Mouse (Mus musculus) MEL (cell line): Measurements from ENCODE around the gene Rtn1. TPM values are rescaled to one million over a fixed set of nuclear protein-coding genes. Genes with fewer than 3 reads are reported as not detected.

Source experiments
- DNase-seq: peaks from one replicate; pipeline ENCODE4 v3.0.0; 2011; ENCODE audit warnings: low read depth, low spot score
- H3K27ac ChIP-seq: 2 replicates; pipeline ENCODE4 v1.5.1; 2012; ENCODE audit warnings: low read depth, mild to moderate bottlenecking, control low read depth, low read length, moderate library complexity; ENCODE audit not compliant: control insufficient read depth
- H3K27me3 ChIP-seq, 2 experiments: fragments of 150-350 bp in 1 of 2; sonication (generic) in 1 of 2; 2 replicates each; pipeline ENCODE4 v1.6.1; 2012; ENCODE audit warnings: low read length in 2 of 2, mild to moderate bottlenecking in 2 of 2, improper control_type of control experiment in 1 of 2, moderate library complexity in 1 of 2; ENCODE audit not compliant: insufficient read depth in 2 of 2, control insufficient read depth in 1 of 2
- H3K36me3 ChIP-seq, 2 experiments: 2 replicates each; pipeline ENCODE4 v1.6.1; 2012 to 2014; ENCODE audit warnings: low read length in 2 of 2, improper control_type of control experiment in 1 of 2, inconsistent platforms in 1 of 2, mild to moderate bottlenecking in 1 of 2; ENCODE audit not compliant: insufficient read depth in 2 of 2, control insufficient read depth in 1 of 2
- H3K4me1 ChIP-seq, 2 experiments: fragments of 150-350 bp in 1 of 2; sonication (generic) in 1 of 2; 2 replicates each; pipeline ENCODE4 v1.6.1; 2012; ENCODE audit warnings: low read length in 2 of 2, improper control_type of control experiment in 1 of 2, mild to moderate bottlenecking in 1 of 2; ENCODE audit not compliant: insufficient read depth in 2 of 2, control insufficient read depth in 1 of 2
- H3K4me3 ChIP-seq, 2 experiments: fragments of 150-350 bp in 1 of 2; sonication (generic) in 1 of 2; 2 replicates each; pipeline ENCODE4 v1.5.1; 2012; ENCODE audit warnings: low read depth in 2 of 2, low read length in 2 of 2, mild to moderate bottlenecking in 2 of 2, moderate library complexity in 2 of 2, control low read depth in 1 of 2, improper control_type of control experiment in 1 of 2; ENCODE audit not compliant: control insufficient read depth in 1 of 2, insufficient read depth in 1 of 2
- H3K79me2 ChIP-seq: 2 replicates; pipeline ENCODE4 v1.6.1; 2012; ENCODE audit warnings: mild to moderate bottlenecking, low read length, moderate library complexity; ENCODE audit not compliant: control insufficient read depth, poor library complexity, insufficient read depth
- H3K9ac ChIP-seq: 2 replicates; pipeline ENCODE4 v1.6.1; 2012; ENCODE audit warnings: low read depth, mild to moderate bottlenecking, control low read depth, low read length, moderate library complexity; ENCODE audit not compliant: control insufficient read depth, poor library complexity, severe bottlenecking
- H3K9me3 ChIP-seq: fragments of 150-350 bp; sonication (generic); replicated peaks from 2 replicates; pipeline ENCODE4 v1.6.1; 2012; ENCODE audit warnings: mild to moderate bottlenecking, low read length, improper control_type of control experiment, moderate library complexity; ENCODE audit not compliant: insufficient read depth
- BHLHE40 ChIP-seq: IDR thresholded peaks from 2 replicates; pipeline ENCODE4 v1.6.1; 2012; ENCODE audit warnings: low read depth, mild to moderate bottlenecking, inconsistent platforms, low read length, improper control_type of control experiment, borderline replicate concordance
- CHD1 ChIP-seq: IDR thresholded peaks from 2 replicates; pipeline ENCODE4 v1.6.1; 2012; ENCODE audit warnings: low read depth, mild to moderate bottlenecking, inconsistent platforms, low read length, improper control_type of control experiment
- CHD2 ChIP-seq: IDR thresholded peaks from 2 replicates; pipeline ENCODE4 v1.6.1; 2011; ENCODE audit warnings: low read length, improper control_type of control experiment
- ELF1 ChIP-seq: IDR thresholded peaks from 2 replicates; pipeline ENCODE4 v1.6.1; 2014; ENCODE audit warnings: low read depth, mild to moderate bottlenecking, inconsistent platforms, low read length, improper control_type of control experiment, moderate library complexity
- GABPA ChIP-seq: IDR thresholded peaks from 2 replicates; pipeline ENCODE4 v1.6.1; 2012; ENCODE audit warnings: low read depth, mild to moderate bottlenecking, inconsistent platforms, low read length, improper control_type of control experiment, moderate library complexity
- HCFC1 ChIP-seq: IDR thresholded peaks from 2 replicates; pipeline ENCODE4 v1.6.1; 2012; ENCODE audit warnings: low read depth, mild to moderate bottlenecking, inconsistent platforms, low read length, improper control_type of control experiment, moderate library complexity
- JUND ChIP-seq: IDR thresholded peaks from 2 replicates; pipeline ENCODE4 v1.6.1; 2011; ENCODE audit warnings: low read depth, mild to moderate bottlenecking, improper control_type of control experiment, low read length
- KAT2A ChIP-seq: conservative IDR thresholded peaks from 2 replicates; pipeline ENCODE4 v1.6.1; 2012; ENCODE audit warnings: low read depth, low read length, improper control_type of control experiment, inconsistent platforms
- MAFK ChIP-seq: IDR thresholded peaks from 2 replicates; pipeline ENCODE4 v1.6.1; 2011; ENCODE audit warnings: low read depth, mild to moderate bottlenecking, low read length, improper control_type of control experiment, borderline replicate concordance
- MEF2A ChIP-seq: IDR thresholded peaks from 2 replicates; pipeline ENCODE4 v1.6.1; 2014; ENCODE audit warnings: low read depth, mild to moderate bottlenecking, inconsistent platforms, low read length, improper control_type of control experiment; ENCODE audit not compliant: poor library complexity, insufficient replicate concordance, severe bottlenecking; ENCODE audit errors: extremely low read depth
- MYB ChIP-seq: IDR thresholded peaks from 2 replicates; pipeline ENCODE4 v1.6.1; 2011; ENCODE audit warnings: mild to moderate bottlenecking, low read depth, low read length, improper control_type of control experiment
- MYC ChIP-seq: IDR thresholded peaks from 2 replicates; pipeline ENCODE4 v1.6.1; 2011; ENCODE audit warnings: low read depth, mild to moderate bottlenecking, low read length, improper control_type of control experiment, moderate library complexity
- NELFE ChIP-seq: IDR thresholded peaks from 2 replicates; pipeline ENCODE4 v1.6.1; 2011; ENCODE audit warnings: low read depth, low read length, improper control_type of control experiment
- NRF1 ChIP-seq: IDR thresholded peaks from 2 replicates; pipeline ENCODE4 v1.6.1; 2014; ENCODE audit warnings: low read depth, mild to moderate bottlenecking, inconsistent platforms, low read length, improper control_type of control experiment, moderate library complexity; ENCODE audit not compliant: poor library complexity, insufficient read depth, severe bottlenecking
- POLR2A ChIP-seq, 2 experiments: IDR thresholded peaks; 2 replicates each; pipeline ENCODE4 v1.6.1; 2011 to 2012; ENCODE audit warnings: low read length in 2 of 2, mild to moderate bottlenecking in 2 of 2, control low read depth in 1 of 2, improper control_type of control experiment in 1 of 2, low read depth in 1 of 2, moderate library complexity in 1 of 2; ENCODE audit not compliant: control insufficient read depth in 1 of 2, insufficient read depth in 1 of 2, poor library complexity in 1 of 2
- POLR2AphosphoS2 ChIP-seq: IDR thresholded peaks from 2 replicates; pipeline ENCODE4 v1.6.1; 2011; ENCODE audit warnings: low read length, improper control_type of control experiment
- POLR2AphosphoS5 ChIP-seq: IDR thresholded peaks from 2 replicates; pipeline ENCODE4 v1.6.1; 2012; ENCODE audit warnings: low read depth, borderline replicate concordance, mild to moderate bottlenecking, inconsistent platforms, low read length, moderate library complexity, mixed read lengths
- RAD21 ChIP-seq: IDR thresholded peaks from 2 replicates; pipeline ENCODE4 v1.6.1; 2011; ENCODE audit warnings: mild to moderate bottlenecking, low read depth, low read length, improper control_type of control experiment
- RCOR1 ChIP-seq: IDR thresholded peaks from 2 replicates; pipeline ENCODE4 v1.6.1; 2012; ENCODE audit warnings: low read depth, mild to moderate bottlenecking, inconsistent platforms, low read length, improper control_type of control experiment
- SMC3 ChIP-seq: IDR thresholded peaks from 2 replicates; pipeline ENCODE4 v1.6.1; 2011; ENCODE audit warnings: low read depth, low read length, improper control_type of control experiment
- TBP ChIP-seq: IDR thresholded peaks from 2 replicates; pipeline ENCODE4 v1.8.0; 2011; ENCODE audit warnings: low read depth, low read length, improper control_type of control experiment
- TCF12 ChIP-seq: IDR thresholded peaks from 2 replicates; pipeline ENCODE4 v1.6.1; 2014; ENCODE audit warnings: low read depth, mild to moderate bottlenecking, inconsistent platforms, low read length, improper control_type of control experiment, moderate library complexity
- UBTF ChIP-seq: IDR thresholded peaks from 2 replicates; pipeline ENCODE4 v1.6.1; 2012; ENCODE audit warnings: low read depth, mild to moderate bottlenecking, inconsistent platforms, low read length, improper control_type of control experiment, moderate library complexity, borderline replicate concordance; ENCODE audit not compliant: insufficient read depth
- USF1 ChIP-seq: IDR thresholded peaks from 2 replicates; pipeline ENCODE4 v1.6.1; 2014; ENCODE audit warnings: low read depth, mild to moderate bottlenecking, inconsistent platforms, low read length, improper control_type of control experiment, moderate library complexity
- ZKSCAN1 ChIP-seq: IDR thresholded peaks from 2 replicates; pipeline ENCODE4 v1.6.1; 2012; ENCODE audit warnings: low read depth, mild to moderate bottlenecking, inconsistent platforms, low read length, improper control_type of control experiment, moderate library complexity
- ZMIZ1 ChIP-seq: IDR thresholded peaks from 2 replicates; pipeline ENCODE4 v1.6.1; 2012; ENCODE audit warnings: low read depth, mild to moderate bottlenecking, inconsistent platforms, low read length, improper control_type of control experiment, moderate library complexity
- polyA plus RNA-seq, 2 experiments: library from polyadenylated mRNA; stranded (reverse) in 1 of 2; unstranded in 1 of 2; fragments of >175 nt in 1 of 2; fragments of >200 nt in 1 of 2; gene quantifications; 2 replicates each; pipeline versions ENCODE4 v1.2.1 to v1.2.4; 2012; ENCODE audit warnings: low replicate concordance in 2 of 2, low read depth in 1 of 2; ENCODE audit not compliant: insufficient read length in 2 of 2, insufficient read depth in 1 of 2, missing spikeins in 1 of 2
- total RNA-seq: library from RNA; depleted of rRNA; stranded (reverse); fragments of 300-350 nt; gene quantifications from 2 replicates; pipeline ENCODE4 v1.2.3, GENCODE M21; 2012

Gene Rtn1
- total and polyA plus RNA-seq, 3 experiments, result not detected

DNA sequence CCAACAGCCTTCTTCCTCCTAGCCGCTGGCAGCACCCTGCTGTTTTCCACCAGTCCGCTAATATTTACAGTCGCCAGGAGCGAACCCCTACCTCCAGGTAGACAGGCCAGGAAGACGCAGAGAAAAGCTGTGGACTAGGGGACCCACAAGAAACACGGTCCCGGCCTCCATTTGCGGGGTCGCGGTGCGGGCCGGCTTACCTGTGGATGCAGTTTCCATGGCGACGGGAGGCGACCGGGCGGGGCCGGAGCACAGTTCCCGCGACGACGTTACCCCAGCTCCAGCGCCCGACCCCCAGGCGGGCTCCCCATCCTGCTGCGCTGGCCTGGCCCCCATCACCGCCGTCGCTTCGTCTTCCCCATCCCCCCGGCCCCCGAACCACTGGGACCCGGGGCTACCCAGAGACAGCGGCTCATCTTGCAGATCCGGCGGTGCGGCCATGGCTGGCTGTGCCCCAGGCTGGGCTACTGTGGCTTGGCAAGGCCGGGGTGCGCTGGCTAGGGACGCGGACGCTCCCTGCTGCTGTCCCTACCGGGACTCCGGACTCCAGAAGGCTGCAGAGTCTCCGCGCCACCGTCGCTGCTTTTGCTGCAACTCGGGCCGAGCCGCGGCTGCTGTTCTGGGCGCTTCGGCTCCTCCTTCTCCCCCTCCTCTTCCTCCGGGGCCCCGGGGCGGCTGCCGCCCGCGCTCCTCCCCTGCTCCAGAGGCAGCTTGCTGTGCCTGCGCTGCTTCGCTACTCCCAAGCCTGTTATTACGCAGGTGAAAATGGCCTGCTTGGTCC, 553 bp downstream of the Rtn1 start:
- H3K4me1 ChIP-seq, result no peaks in the 10 kb centered on the region
- no peak overlapping the region for H3K9ac ChIP-seq
- no peak overlapping the region for H3K4me3 ChIP-seq
- no peak overlapping the region for H3K27ac ChIP-seq
- H3K36me3 ChIP-seq, result no peaks in the 10 kb centered on the region
- TF ChIP-seq ZKSCAN1 (no peak), HCFC1 (no peak), BHLHE40 (no peak), MEF2A (no peak), CHD2 (no peak), POLR2A (IDR thresholded peaks at IDR 0.05; ENCODE audit: control insufficient read depth in 1 of 2, insufficient read depth in 1 of 2, low read depth in 1 of 2, low read length in 2 of 2, poor library complexity in 1 of 2) (no peak), GABPA (no peak), POLR2AphosphoS5 (no peak), NRF1 (no peak), CHD1 (no peak), TCF12 (no peak), ELF1 (no peak), TBP (no peak), MAFK (no peak), SMC3 (no peak), KAT2A (no peak), ZMIZ1 (no peak), JUND (no peak), NELFE (no peak), MYB (no peak)
- no peaks in the 10 kb centered on the region for H3K9me3 ChIP-seq
- no peaks in the 10 kb centered on the region for H3K79me2 ChIP-seq
- DNase-seq, result no peak
- no peaks in the 10 kb centered on the region; a peak in 1 of 4 replicates for H3K27me3 ChIP-seq

DNA sequence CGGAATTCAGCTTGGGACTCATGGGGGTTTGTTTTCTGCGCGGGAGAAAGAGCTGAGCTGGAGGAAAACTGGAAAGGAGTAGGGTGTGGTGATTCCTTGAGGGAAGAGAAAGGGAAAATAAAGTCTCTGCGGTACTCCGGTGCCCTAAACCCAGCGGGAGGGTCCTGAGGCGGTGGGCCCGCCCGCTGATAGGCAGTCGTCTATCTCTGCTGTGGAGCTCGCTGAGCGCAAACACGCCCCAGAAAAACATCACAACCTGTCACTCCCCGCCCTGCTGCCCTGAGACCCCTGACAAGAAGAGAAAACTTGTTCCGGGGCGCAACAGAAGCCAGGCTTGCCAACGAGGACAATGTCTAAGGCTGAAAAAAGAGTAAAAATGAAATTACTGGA, 1.1 kb downstream of the Rtn1 start:
- DNase-seq, result no peak
- Histone ChIP-seq H3K9ac (no peak overlapping the region), H3K36me3 (no peaks in the 10 kb centered on the region), H3K4me3 (no peak overlapping the region), H3K27ac (no peak overlapping the region), H3K4me1 (no peaks in the 10 kb centered on the region), H3K79me2 (no peaks in the 10 kb centered on the region), H3K27me3 (no peaks in the 10 kb centered on the region; a peak in 1 of 4 replicates), H3K9me3 (no peaks in the 10 kb centered on the region)
- no peak for TF ChIP-seq MYC
- TF ChIP-seq UBTF, result no peak
- no peak for TF ChIP-seq GABPA
- TF ChIP-seq HCFC1, result no peak
- TF ChIP-seq USF1, result no peak
- TF ChIP-seq MEF2A, result no peak
- TF ChIP-seq ELF1, result no peak
- no peak for TF ChIP-seq RCOR1
- no peak for TF ChIP-seq ZKSCAN1
- no peak for TF ChIP-seq POLR2AphosphoS2
- no peak for TF ChIP-seq RAD21
